Mouse (Mus musculus): ENCODE measurements at regions not wholly inside any gene's neighbourhood (a gene's known extent, or its start where the extent isn't known, plus 50 kb on each side); places are given as distances from the start of the nearest gene placed in this dataset.

- no peak for DNase-seq
Measured at GRCm38 (mm10) chr5:50125676-50126075, 66.9 kb upstream of the Adgra3 start.

GRCm38 (mm10) chr5:50122829-50123241 is 64.0 kb upstream of the Adgra3 start:
- DNase-seq = no peak

- no peak for DNase-seq
Measured at GRCm38 (mm10) chr5:50119860-50120259, 61.1 kb upstream of the Adgra3 start.
